Mouse (Mus musculus) myocyte (in vitro differentiated cells): Measurements from ENCODE around the gene Brd9.

ENCODE experiments used
- E2F4 ChIP-seq: IDR thresholded peaks from one replicate; pipeline ENCODE4 v1.6.1; 2011; ENCODE audit warnings: mild to moderate bottlenecking, control low read depth, moderate library complexity; ENCODE audit not compliant: insufficient read depth
- MAX ChIP-seq: IDR thresholded peaks from one replicate; pipeline ENCODE4 v1.6.1; 2011; ENCODE audit warnings: low read depth, mild to moderate bottlenecking, control low read depth
- MYOD1 ChIP-seq, 3 experiments: IDR thresholded peaks; one replicate each; pipeline ENCODE4 v1.6.1; 2011; ENCODE audit warnings: control low read depth in 2 of 3, low read depth in 2 of 3, mild to moderate bottlenecking in 2 of 3, moderate library complexity in 1 of 3; ENCODE audit not compliant: insufficient read length in 2 of 3, control insufficient read depth in 1 of 3
- MYOG ChIP-seq, 3 experiments: IDR thresholded peaks; one replicate each; pipeline ENCODE4 v1.6.1; 2011; ENCODE audit warnings: control low read depth in 2 of 3, low read depth in 2 of 3, mild to moderate bottlenecking in 2 of 3; ENCODE audit not compliant: insufficient read length in 2 of 3, control insufficient read depth in 1 of 3, insufficient read depth in 1 of 3
- POLR2A ChIP-seq: IDR thresholded peaks from one replicate; pipeline ENCODE4 v1.6.1; 2011; ENCODE audit warnings: low read depth, mild to moderate bottlenecking, control low read depth, moderate library complexity; ENCODE audit not compliant: insufficient read length
- POLR2AphosphoS2 ChIP-seq: IDR thresholded peaks from one replicate; pipeline ENCODE4 v1.6.1; 2011; ENCODE audit warnings: low read depth, control low read depth; ENCODE audit not compliant: insufficient read length
- REST ChIP-seq: IDR thresholded peaks from one replicate; pipeline ENCODE4 v1.6.1; 2011; ENCODE audit warnings: mild to moderate bottlenecking, control low read depth, moderate library complexity; ENCODE audit not compliant: insufficient read depth, insufficient read length
- SRF ChIP-seq: IDR thresholded peaks from one replicate; pipeline ENCODE4 v1.6.1; 2011; ENCODE audit warnings: low read depth; ENCODE audit not compliant: control insufficient read depth, insufficient read length
- TCF12 ChIP-seq: IDR thresholded peaks from one replicate; pipeline ENCODE4 v1.6.1; 2011; ENCODE audit warnings: mild to moderate bottlenecking, control low read depth; ENCODE audit not compliant: poor library complexity, insufficient read depth, severe bottlenecking
- TCF3 ChIP-seq: IDR thresholded peaks from one replicate; pipeline ENCODE4 v1.6.1; 2011; ENCODE audit warnings: low read depth, control low read depth; ENCODE audit not compliant: insufficient read length
- USF1 ChIP-seq: IDR thresholded peaks from one replicate; pipeline ENCODE4 v1.6.1; 2011; ENCODE audit warnings: low read depth, mild to moderate bottlenecking, control low read depth, moderate library complexity

GRCm38 (mm10) chr13:74000961-74001360 is 63.4 kb downstream of the Brd9 start:
- TF ChIP-seq POLR2A: no peak
- no peak for TF ChIP-seq MYOG (IDR thresholded peaks at IDR 0.05; ENCODE audit: control insufficient read depth in 1 of 3, insufficient read depth in 1 of 3, insufficient read length in 2 of 3, low read depth in 2 of 3)
- no peak for TF ChIP-seq REST
- no peak for TF ChIP-seq POLR2AphosphoS2
- no peak for TF ChIP-seq MAX
- no peak for TF ChIP-seq TCF12
- TF ChIP-seq TCF3: no peak
- TF ChIP-seq MYOD1 (IDR thresholded peaks at IDR 0.05; ENCODE audit: control insufficient read depth in 1 of 3, insufficient read length in 2 of 3, low read depth in 2 of 3): no peak
- no peak for TF ChIP-seq USF1
- TF ChIP-seq SRF: no peak
- no peak for TF ChIP-seq E2F4
